Mouse (Mus musculus) naive thymus-derived CD4-positive, alpha-beta T cell, adult 2 months (primary cell): ENCODE measurements at regions not wholly inside any gene's neighbourhood (a gene's known extent, or its start where the extent isn't known, plus 50 kb on each side); places are given as distances from the start of the nearest gene placed in this dataset.

Experiments used
- DNase-seq: peaks from one replicate; pipeline ENCODE4 v3.0.0-alpha.2; 2011; ENCODE audit warnings: low read depth

DNA sequence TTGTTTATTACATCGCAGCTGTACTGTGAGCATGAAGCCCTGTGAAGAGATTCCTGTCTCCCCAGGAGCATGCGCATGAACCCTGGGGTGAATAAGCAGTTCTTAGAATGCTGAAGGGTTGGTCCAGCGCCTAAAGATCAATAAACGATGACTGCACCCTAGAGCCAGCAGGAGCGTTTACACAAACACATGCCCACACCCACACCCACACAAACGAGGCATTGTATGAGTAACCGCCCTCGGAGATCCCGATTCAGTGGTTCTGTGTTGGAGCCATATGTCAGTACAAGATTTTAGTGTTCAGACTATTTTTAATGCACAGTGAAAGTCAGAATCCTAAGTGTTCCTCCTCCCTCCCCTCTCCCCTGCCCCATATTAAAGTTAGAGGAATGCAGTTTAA is 57.3 kb downstream of the Edn1 start:
- DNase-seq = no peak

DNA sequence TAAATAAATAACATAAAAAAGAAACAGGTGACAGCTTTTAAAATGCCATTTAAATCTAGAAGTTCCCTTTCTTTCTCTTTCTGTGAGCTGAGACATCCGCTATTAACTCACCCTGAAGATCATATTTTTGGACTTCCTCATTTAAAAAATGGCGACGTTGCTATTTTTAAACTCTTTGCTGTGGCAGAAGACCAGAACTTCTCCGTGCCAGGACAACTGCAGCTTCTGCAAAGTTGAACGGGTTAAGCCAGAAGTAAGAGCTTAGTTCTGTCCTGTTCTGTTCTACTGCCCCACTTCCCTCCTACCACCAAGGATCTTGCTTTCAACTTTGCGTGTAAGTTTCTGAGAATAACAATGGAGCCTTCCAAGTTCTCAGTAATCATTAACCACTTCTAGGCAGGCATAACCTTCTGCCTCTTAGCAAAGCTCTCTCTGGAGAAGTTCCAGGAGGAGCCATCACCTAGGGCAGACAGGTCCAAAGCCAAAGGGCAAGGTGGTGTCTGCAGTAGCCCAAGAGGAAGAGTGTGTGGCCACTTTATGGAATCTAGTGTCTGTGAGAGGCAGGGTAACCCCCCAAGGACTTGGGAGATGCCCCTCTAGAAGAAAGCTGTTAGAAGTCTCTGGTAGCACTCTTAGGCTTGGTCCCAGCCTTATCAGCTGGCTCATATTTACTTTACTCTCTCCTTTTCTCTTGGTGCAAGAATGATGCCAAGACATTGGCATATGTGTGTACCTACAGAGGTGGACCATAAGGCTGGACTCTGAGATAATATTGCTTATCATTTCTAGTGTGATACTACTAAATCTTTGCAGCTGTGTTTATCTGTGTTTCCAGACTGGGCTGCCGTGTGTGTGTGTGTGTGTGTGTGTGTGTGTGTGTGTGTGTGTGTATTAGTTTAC is 66.6 kb downstream of the Edn1 start:
- no peak for DNase-seq

DNA sequence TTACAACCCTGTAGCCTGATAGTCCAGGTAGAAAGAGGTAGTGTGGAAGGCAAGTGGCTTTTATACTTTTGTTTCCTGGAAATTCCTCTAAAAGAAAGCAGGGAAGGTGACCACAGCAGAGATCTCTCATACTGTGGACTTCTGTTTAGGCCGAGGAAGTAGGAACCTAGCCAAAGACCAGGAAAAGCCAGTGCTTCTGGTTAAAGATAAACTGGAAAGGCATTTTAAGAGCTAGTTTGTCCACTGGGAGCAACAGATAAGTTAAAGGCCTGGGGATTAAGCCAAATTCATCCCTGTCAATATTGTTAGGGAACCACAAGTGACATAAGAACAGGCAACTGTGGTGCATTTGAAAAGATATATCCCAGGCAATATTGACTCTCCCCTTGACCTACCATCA is 68.5 kb downstream of the Edn1 start:
- no peak for DNase-seq

DNA sequence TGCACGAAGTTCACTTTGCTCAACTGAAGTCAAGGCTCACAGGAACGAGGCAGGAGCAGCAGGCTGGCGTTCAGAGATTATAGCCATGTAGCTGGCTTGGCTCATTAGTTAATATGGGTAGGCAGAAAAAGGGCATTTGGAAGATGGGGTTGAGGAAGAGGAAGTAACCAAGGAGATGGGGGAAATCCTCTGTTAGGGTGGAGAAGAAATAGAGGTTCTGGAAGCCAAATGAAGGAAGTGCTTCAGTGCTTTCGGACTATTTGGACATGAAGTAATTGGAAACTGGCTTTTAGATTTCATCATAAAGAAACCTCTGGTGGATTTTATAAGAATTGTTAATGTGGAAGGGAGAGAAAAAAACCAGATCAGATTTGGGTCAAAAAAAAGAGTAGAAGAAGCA is 70.9 kb downstream of the Edn1 start:
- no peak for DNase-seq

DNA sequence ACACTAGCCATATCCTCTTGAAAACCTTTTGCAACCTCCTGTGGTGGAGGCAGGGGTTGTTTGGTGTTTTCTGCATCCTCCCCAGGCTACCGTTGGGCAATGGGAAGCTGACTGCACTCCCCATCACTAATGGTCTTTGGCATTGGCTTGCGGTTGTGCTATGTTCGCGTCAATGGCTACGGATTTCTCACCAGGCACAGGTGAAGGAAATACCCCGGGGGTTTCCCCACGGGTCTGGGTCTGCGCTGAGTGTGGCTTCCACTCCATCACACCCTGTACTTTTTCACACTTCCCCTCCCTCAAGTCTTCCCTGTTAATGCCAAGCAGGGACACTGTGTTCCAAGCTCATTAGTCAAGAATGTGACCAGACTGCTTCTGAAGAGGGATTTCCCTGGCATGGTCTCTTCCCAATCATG is 72.9 kb downstream of the Edn1 start:
- DNase-seq = no peak

DNA sequence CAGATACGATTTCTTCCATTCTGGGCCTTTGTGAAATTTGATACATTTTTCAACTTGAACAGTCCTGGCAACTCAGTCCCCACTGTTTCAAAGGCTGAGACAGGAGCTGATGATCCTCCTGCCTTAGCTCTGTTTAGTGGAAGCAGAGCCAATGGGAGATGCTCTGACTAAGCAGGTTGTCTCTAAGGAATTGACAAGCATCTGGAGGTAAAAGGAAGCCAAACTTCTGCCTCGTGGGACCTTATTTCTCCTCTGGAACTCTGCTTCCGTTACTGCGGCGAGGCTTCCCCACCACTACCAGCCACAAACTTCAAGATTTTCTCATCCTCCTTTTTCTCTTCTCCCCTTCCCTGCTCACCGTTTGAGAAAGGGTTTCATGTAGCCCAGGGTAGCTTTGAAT is 78.4 kb downstream of the Edn1 start:
- DNase-seq = no peak

DNA sequence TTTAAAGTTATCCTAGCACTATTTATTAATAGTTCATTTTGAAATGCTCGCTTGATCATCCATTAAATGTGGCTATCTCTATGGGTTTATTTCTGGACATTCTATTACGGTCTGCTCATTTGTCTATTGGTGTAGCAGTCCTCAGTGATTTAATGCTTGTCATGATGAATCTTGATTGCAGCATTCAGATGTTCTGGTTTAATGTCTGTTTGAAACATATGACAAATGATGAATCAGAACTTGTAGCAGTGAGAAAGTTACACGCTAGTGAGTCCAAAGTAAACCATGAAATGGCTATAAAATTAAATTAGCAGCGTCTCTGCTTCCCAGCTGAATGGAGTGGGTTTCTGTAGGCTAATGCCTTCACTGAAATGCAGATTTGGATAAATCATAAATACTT is 81.8 kb downstream of the Edn1 start:
- no peak for DNase-seq

DNA sequence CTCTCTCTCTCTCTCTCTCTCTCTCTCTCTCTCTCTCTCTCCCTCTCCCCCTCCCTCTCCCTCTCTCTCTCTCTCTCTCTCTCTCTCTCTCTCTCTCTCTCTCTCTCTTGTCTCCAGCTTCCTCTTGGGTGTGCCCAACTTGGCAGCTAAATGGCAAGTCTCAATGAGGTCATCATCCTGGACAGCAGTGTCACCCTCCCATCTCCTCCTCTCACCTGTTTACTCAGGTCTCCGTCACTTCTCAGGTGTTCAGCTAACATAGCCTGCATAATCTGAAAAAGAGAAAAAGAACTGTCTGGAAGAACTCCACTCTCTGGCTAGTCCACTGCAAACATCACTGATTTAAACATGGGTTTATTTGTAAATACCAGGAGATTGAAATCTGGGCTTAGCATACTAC is 89.1 kb downstream of the Edn1 start:
- no peak for DNase-seq

DNA sequence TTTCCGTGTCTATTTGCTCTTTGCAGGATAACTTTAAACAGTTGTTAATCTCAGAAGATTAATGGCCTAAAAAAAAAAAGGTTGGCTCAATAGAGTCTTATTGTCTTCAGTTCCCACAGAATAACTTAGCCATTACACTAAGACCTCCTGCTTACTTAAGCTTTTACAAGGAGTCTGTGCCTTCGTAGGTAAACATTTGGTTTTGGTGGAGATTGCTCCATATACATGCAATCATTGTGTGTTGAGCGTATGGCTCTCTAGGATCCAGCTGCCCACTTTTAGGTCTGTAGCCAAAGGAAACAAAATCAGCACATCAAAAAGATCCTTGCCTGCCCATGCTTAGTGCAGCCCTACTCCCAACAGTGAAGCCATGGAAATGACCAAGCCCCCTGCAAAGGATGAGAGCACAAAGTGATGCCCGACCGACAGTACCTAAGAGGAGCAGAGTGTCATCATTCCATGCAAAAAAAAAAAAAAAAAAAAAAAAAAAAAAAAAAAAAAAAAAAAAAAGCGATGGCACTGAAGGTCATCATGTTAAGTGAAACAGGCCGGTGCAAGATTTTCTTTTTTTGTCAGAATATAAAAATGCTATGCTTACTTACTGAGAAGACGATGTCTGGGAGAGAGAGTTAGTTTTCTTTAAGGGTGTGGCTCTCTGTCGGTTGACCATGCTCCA is 90.2 kb downstream of the Edn1 start:
- DNase-seq = no peak

DNA sequence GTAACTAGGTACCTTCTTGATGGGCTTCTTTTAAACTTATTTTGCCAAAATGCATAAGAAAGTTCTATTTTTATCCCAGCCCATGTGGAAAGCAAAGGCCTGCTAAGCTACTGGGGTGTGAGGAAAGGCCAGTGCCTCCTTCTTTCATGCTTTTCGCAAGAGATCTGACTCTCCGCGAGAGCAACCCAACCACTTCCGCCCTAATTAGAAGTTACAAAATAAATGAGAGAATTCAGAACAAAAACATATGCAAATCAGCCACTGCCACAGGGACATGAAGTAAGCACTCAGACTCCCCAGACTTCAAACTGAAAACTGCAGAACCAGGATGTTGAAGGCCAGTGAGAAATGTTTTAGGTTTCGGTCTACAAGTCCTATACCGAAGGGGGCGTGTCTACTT is 91.4 kb downstream of the Edn1 start:
- DNase-seq = no peak

DNA sequence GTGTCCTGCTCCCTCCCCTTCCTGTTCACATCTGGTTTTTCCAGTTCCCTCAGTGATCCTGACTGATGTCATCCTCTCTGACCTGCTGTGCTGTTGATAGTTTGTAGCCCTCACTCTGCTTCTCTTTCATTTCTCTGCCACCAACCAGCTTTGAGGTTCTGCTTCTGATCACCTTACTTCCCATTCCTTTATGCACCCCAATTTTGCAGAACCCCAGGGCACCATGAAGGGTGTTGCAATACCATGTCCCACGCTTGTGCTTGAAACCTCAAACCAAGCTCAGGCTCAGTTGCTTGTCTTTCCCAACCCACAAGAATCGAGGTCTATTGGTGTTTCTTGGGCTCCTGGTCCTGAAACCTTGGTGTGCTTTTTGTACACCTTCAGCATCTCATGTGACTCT is 93.3 kb downstream of the Edn1 start:
- no peak for DNase-seq

DNA sequence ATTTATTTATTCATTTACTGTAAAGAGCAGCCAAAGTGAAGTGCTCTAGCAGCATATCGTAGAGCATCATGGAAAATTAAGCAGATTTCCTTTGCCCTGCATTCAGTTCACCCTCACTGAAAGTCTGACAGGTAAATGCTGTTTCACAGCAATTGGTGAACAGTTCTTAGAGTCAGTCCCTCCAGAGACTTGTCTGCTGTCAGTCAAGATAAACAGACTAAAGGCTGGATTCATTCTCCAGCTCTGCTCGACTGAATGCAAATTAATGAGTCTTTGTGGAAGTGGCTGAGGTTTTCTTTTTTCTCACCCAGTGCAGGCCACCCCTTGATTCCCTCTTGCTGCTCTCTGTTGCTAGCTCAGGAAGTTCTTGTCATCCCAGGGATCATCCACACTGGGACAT is 100.2 kb downstream of the Edn1 start:
- no peak for DNase-seq

DNA sequence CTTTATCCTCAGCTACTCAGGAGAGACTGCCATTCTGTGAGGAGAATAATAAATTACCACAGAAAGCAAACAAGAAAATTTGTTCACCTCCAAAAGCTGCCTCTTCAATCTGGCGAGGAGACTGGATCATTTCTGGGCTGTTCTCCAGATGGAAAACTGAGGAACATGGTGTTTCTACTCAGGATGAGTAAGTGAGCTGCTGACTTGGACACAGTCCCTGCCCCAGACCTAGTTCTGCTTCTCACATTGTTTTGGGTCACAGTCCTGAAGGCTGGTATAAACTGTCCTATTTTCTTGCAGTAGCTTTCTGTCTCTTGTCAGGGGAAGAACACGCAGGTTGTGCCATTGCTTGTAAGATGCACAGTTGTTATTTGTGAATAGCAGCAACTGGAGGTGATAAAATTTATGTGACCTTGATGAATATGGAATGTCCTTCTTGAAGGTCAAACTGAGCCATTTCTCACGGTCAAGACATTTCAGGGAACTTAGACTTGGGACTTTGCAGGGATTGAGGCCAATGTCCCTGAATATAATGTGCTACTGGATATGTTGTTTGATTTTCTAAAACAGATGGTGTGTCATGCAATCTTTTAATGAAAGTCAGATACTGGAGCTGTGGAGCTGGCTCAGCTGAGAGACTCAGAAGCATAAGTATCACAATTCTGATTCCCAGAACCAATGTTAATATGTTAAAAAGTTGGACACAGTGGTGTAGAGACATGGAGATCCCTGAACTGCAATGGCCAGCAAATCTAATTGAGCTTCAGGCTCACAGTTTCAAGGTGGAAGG is 102.2 kb downstream of the Edn1 start:
- DNase-seq = no peak

DNA sequence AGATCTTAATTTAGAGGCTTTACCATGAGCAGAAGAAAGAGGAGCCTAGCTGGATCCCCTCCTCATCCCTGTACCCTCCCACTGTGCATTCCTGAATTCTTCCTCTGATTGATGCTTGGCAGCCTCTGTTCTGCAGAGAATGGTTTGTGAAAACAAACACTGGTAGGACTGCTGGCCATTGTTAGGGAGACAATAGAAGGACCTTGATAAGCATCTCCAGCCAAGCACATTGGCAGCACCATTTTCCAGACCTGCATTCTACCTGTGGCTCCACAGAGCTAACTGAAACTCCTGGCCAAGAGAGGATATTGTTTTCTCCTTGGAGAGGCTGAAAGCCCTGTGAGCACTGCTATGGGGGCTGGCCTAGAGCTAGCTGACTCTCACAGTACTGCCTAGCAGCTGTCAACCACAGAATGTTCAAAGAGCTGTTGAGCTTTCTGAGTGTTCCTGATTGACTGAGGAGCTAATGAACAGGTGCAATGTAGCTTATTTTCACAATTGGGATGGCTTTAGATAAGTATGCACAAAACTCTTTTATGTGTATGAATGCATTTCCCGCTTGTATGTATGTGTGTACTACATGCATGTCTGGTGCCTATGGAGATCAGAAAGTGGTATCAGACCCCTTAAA is 111.5 kb downstream of the Edn1 start:
- DNase-seq = no peak

DNA sequence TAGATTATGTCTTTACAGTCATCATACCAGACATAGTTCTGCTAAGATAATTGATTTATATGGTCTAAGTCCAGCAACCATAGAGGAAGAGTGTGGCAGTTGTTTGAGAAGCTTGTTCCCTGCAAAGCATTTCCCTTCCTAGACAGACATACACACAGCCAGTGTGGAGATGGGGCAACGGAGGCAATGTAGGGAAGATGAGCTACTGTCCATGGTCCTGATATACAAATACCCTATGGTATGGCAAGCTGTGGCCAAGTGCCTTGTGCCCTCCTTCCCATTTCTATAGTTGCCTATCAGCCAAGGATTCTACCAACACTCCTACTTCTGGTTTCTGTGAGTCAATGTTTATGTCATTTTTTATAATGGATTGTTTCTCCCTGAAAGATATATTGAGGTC is 145.6 kb downstream of the Edn1 start:
- no peak for DNase-seq

DNA sequence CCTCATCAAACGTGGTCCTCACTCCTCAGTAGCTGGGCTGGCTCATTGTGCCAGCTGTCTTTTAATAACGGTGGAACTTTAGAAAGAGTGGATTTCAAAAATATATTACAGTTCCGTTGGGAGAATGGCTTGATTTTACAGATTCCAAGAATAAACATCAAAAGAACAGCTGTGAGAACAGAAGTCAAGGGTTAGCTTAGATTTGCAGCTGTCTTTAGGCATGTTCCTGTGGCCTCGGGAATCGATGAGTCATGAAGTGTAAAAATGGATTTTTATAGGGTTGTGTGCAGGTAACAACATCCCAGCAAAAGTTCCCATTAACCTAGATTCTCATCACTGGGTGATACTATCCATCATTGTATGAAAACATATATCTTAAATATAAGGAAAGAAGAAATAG is 152.4 kb downstream of the Edn1 start:
- DNase-seq = no peak

DNA sequence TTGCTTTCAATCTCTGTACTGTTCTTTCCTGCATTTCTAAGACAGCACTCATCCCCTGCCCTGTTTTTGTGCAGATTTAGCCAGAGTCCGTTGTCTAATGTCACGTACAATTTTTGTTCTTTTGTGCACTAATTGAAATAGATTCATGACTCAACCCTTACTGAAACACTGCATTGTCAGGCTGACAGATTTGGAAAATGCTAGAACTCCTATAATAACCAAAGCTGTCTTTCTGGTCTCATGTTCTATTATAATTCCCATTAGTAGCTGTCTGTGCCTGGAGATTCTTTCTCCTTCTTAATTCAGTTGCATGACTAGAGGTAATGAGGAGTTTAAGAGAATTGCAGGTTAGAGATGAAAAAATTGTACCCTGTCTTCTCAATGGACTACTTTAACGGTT is 158.6 kb downstream of the Edn1 start:
- DNase-seq = no peak

DNA sequence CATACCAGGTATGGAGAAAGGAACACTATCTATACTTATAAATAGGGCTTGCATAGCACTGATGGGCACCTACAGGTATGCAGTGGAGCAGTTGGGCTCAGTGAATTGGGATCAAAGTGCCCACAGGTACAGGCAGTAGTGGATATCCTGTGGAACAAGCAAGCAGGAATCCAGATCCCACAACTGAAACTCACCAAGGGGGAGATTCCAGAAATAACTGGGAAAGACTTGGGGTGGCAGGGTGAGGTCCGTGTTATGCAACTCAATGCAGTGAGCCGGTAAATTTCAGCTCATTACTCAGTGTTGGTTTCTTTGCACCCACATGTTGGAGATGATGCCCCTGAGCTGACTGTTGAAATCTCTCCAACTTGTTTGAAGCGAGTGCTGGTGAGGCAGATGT is 177.5 kb downstream of the Edn1 start:
- DNase-seq = no peak

DNA sequence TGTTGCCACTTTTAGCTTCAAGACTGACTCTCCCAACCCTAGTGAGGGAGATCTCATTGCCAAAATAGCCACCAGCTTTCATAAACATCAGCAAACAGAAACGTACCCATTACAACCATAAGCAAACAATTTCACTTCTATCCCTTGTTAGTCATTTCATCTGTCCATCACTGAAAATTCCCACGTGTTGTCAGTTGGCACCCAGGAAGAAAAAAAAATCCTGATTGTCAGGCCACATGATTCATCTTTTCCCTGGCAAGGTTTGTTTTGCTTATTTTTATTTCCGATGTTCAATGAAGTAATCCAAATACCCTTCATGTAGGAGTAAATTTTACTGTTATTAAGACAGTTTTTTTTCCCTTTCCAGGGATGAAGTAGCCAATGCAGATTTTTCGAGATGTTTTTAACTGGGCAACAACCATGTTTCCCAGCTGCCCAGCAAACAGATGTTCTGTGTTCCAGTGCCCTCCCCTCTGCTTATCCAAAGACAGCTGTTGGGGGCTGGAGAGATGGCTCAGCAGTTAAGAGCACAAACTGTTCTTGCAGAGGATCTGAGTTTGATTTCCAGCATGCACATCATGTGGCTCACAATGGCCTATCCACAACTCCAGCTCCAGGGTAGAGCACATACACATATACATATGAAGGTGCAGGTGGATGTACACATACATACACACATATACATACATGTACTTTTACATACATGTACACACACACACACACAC is 189.3 kb upstream of the Phactr1 start:
- no peak for DNase-seq

DNA sequence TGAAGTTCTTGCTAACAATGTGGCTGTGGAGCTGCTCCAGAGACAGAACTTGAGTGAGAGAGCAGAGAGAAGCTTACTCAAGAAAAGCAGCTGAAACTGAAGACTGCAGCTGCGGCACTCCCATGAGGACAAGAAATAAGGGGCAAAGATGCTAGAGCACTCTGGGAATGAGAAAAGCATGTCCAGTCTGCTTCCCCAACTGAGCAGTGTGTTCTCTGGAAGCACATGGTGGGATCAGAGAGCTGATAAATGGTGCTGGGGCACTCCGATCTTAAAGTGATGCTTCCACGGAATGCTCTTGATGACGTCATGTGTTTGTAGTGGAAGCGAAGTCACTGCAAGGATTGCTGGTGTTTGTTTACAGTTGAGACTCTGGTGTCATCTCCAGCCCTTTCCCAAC is 186.1 kb upstream of the Phactr1 start:
- DNase-seq = no peak

DNA sequence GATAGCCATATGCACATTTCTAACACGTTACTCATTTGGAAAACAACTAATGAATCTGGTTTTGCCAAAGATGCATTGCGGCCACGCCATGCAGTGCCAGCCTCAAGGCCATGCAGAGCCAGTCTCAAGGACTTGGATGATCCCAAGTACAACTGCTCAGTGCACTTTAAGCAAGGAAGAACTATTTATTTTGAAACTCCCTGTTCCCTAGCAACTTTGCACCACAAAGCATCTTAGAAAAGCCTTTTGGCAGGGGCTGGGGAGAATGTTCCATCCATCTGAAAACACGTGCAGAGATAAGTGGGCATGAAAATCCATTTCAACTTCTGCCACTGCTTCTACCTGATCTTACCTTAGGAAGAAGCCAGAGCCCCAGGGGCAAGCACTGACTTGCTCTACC is 182.1 kb upstream of the Phactr1 start:
- DNase-seq = no peak

DNA sequence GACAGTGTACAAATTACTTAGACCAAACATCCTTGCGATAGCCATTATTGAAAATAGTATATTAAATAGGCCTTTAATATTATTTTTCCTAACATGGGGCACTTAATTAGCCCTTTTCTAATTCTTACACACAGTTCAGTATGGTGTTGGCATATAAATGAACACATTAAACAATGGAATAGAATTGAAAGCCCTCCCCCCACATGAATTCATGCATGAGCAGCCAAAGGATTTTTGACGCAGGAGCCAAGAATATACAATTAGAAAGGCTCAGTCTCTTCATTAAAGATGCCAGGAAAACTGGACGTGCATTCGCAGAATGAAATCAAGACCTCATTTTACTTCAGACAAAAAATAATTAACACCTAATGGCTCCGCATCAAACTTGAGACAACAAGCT is 172.9 kb upstream of the Phactr1 start:
- DNase-seq = no peak
